Mouse (Mus musculus): ENCODE measurements around the gene Ttl. TPM values are rescaled to one million over a fixed set of nuclear protein-coding genes. Genes with fewer than 3 reads are reported as not detected.

Ttl gene
- polyA plus RNA-seq, 1 experiment from 2014 or later = 17.9 TPM

DNA sequence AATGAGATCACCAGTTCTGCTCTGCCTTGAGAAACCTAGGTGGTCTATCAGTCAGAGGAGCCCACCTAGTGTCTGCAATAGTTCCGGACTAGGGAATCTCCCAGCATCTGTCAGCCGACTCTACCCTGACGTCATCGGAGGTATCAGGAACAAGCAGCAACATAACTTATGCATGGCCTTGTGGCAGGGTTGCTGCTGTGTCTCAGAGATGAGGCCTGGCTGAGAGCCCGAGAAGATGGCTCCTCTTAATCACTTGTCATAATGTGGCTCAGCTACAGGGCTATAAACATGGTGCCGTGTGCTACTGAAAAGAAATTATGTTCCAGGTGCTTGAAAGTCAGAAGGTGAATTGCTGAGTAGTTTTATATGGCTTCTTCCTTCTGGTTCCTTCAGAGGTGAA lies 10.0 kb upstream of the Ttl start:
- no peak for ATAC-seq (replicated peaks; ENCODE audit: low FRiP score)
- Histone ChIP-seq H3K27ac (no peak overlapping the region), H3K4me1 (no peaks in the 10 kb centered on the region), H3K36me3 (no peaks in the 10 kb centered on the region), H3K27me3 (no peaks in the 10 kb centered on the region), H3K4me3 (replicated peaks) (no peak overlapping the region), H3K9ac (no peak overlapping the region), H3K9me3 (replicated peaks) (peaks cover 14% of the 10 kb centered on the region; the same call in 1 of the 2 replicates), H3K4me2 (no peak overlapping the region)
- WGBS = 70% methylated on average over 6 of the region's 6 CpGs

DNA sequence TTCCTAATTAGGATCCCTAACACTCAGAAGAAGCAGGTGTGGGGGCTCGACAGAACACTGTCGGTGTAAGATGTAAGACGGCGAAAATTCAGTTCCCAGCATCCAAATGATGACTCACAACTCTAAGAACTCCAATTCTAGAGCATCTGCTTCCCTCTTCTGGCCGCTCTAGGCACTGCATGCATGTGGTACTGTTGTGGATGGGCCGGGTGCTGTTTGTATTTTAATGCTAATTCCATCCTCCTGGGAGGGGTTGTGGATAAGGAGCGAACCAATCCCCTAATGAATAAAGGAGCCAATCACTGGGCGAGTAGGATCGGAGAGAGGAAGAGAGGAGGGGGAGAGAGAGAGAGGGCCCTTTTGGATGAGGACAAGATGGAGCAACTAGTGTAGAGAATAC lies 9.1 kb upstream of the Ttl start:
- H3K36me3 ChIP-seq = no peaks in the 10 kb centered on the region
- no peak overlapping the region for H3K9ac ChIP-seq
- H3K4me1 ChIP-seq = no peaks in the 10 kb centered on the region
- no peaks in the 10 kb centered on the region for H3K27me3 ChIP-seq
- H3K4me3 ChIP-seq (replicated peaks) = no peak overlapping the region
- no peak overlapping the region for H3K4me2 ChIP-seq
- H3K9me3 ChIP-seq (replicated peaks) = peaks cover 14% of the 10 kb centered on the region; the same call in 1 of the 2 replicates
- no peak for ATAC-seq (replicated peaks; ENCODE audit: low FRiP score)
- WGBS = 52% methylated on average over 9 of the region's 9 CpGs
- H3K27ac ChIP-seq = no peak overlapping the region

DNA sequence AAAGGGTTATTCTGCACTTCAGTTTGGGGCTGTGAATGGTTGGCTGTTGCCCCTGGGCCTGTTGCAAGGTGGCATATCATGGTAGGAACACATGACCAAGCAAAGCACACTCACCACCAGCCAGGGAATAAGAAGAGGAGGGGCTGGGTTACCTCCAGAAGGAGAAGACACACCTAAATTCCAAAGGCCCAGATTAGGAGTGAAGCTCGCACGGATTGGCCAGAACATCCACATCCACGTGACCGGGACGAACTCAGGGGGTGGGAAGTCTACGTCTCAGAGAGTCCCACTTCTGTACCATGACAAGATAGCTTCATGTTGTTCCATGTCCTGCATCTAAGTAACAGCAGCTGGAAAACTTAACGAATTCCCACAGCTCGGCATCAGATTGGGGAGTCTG lies 8.5 kb upstream of the Ttl start:
- no peak overlapping the region for H3K4me3 ChIP-seq (replicated peaks)
- ATAC-seq (replicated peaks; ENCODE audit: low FRiP score) = no peak
- 95% methylated on average over 8 of the region's 8 CpGs for WGBS
- H3K9ac ChIP-seq = no peak overlapping the region
- no peaks in the 10 kb centered on the region for H3K4me1 ChIP-seq
- no peaks in the 10 kb centered on the region for H3K36me3 ChIP-seq
- peaks cover 14% of the 10 kb centered on the region; the same call in 1 of the 2 replicates for H3K9me3 ChIP-seq (replicated peaks)
- H3K4me2 ChIP-seq = no peak overlapping the region
- H3K27me3 ChIP-seq = no peaks in the 10 kb centered on the region
- no peak overlapping the region for H3K27ac ChIP-seq

GRCm38 (mm10) chr2:129057920-129058361 lies 7.8 kb upstream of the Ttl start:
- Histone ChIP-seq H3K27me3 (no peaks in the 10 kb centered on the region), H3K27ac (no peak overlapping the region), H3K4me2 (no peak overlapping the region), H3K4me1 (no peaks in the 10 kb centered on the region), H3K4me3 (replicated peaks) (no peak overlapping the region), H3K9me3 (replicated peaks) (peaks cover 14% of the 10 kb centered on the region; the same call in 1 of the 2 replicates), H3K36me3 (no peaks in the 10 kb centered on the region), H3K9ac (no peak overlapping the region)
- 80% methylated on average over 6 of the region's 6 CpGs for WGBS
- no peak for ATAC-seq (replicated peaks; ENCODE audit: low FRiP score)

DNA sequence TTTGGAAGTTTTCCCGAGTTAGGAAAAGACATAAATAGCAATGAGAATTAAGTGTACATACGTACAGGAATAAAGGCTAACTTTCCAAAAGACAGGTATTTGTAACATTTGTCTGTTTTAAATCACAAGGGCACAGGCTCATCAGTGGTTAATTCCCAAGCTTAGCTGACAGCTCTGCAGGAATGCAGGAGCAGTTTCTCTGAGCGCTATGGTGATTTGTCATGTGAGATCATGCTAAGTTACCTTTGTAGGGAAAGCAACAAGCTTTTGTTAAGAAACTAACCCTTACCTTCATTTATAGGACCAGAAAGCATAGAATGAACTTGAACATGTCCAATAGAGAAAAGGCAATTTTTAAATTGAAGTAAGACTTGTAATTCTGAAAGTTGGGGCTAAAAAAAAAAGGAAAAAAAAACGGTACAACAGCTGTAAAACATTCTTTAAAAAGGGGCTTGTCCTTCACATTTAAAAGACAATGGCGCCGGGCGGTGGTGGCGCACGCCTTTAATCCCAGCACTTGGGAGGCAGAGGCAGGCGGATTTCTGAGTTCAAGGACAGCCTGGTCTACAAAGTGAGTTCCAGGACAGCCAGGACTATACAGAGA lies 4.2 kb upstream of the Ttl start:
- Histone ChIP-seq H3K4me3 (replicated peaks) (no peak overlapping the region), H3K27me3 (no peaks in the 10 kb centered on the region), H3K4me2 (no peak overlapping the region), H3K9ac (no peak overlapping the region), H3K36me3 (no peaks in the 10 kb centered on the region), H3K27ac (no peak overlapping the region), H3K9me3 (replicated peaks) (peaks cover 10% of the 10 kb centered on the region; the same call in 1 of the 2 replicates), H3K4me1 (peaks cover 7% of the 10 kb centered on the region)
- WGBS = 84% methylated on average over 10 of the region's 10 CpGs
- ATAC-seq (replicated peaks; ENCODE audit: low FRiP score) = no peak

DNA sequence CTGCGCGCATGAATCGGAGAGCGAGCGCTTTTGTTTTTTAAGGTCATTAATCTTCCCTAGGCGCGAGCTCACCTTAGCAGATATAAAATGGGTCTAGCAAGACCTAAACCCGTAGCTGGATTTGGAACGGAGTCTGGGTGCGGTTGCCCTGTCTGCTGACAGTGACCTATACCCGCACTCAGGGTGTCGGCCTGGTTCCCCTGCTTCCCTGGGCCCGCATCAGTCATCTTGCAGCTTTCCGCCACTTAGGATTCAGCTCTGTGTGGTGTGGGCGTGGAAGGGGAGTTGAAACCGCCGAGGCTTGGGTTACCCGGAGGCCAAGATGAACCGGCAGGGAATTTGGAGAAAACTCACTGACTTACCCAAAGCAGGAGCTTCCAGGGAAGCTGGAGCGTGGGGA lies 584 bp downstream of the Ttl start:
- H3K9ac ChIP-seq = peak overlapping the region; percentile 73
- WGBS = under 1% methylated on average over 20 of the region's 20 CpGs
- no peaks in the 10 kb centered on the region for H3K27me3 ChIP-seq
- H3K4me2 ChIP-seq = peak overlapping the region; percentile 84
- peak; percentile 86 for ATAC-seq (replicated peaks; ENCODE audit: low FRiP score)
- peak overlapping the region; percentile 79 for H3K27ac ChIP-seq
- H3K36me3 ChIP-seq = peaks cover 14% of the 10 kb centered on the region
- peaks cover 19% of the 10 kb centered on the region for H3K4me1 ChIP-seq
- H3K9me3 ChIP-seq (replicated peaks) = no peaks in the 10 kb centered on the region
- peak overlapping the region; percentile 79 for H3K4me3 ChIP-seq (replicated peaks)

GRCm38 (mm10) chr2:129070296-129070695 lies 4.6 kb downstream of the Ttl start:
- Histone ChIP-seq H3K9me3 (replicated peaks) (no peaks in the 10 kb centered on the region), H3K9ac (no peak overlapping the region), H3K27ac (no peak overlapping the region), H3K4me2 (no peak overlapping the region), H3K27me3 (no peaks in the 10 kb centered on the region), H3K4me3 (replicated peaks) (no peak overlapping the region), H3K36me3 (peaks cover 14% of the 10 kb centered on the region), H3K4me1 (peaks cover 17% of the 10 kb centered on the region)
- 90% methylated on average over 3 of the region's 3 CpGs for WGBS
- ATAC-seq (replicated peaks; ENCODE audit: low FRiP score) = no peak

DNA sequence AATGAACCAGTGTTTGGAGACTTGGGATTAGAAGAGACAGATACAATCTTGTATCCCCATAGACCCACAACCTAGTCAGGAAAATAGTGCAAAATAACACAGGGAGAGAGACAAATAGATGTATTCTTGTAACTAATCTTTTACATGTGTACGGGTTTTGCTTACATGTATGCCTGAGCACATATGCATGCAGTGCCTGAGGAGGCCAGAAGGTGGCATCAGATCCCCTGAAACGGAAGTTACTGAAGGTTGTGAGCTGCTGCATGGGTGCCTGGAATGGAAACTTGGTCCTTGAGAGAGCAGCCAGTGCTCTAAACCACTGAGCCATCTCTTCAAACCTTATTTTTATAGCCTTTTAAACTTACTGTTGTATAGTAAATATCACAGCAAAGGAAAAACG lies 12.6 kb downstream of the Ttl start:
- H3K4me3 ChIP-seq (replicated peaks) = no peak overlapping the region
- ATAC-seq (replicated peaks; ENCODE audit: low FRiP score) = no peak
- H3K27ac ChIP-seq = no peak overlapping the region
- no peak overlapping the region for H3K9ac ChIP-seq
- WGBS = 78% methylated on average over 3 of the region's 3 CpGs
- no peak overlapping the region for H3K4me2 ChIP-seq
- no peaks in the 10 kb centered on the region for H3K4me1 ChIP-seq
- H3K27me3 ChIP-seq = no peaks in the 10 kb centered on the region
- peaks cover 66% of the 10 kb centered on the region for H3K36me3 ChIP-seq
- H3K9me3 ChIP-seq (replicated peaks) = no peaks in the 10 kb centered on the region

DNA sequence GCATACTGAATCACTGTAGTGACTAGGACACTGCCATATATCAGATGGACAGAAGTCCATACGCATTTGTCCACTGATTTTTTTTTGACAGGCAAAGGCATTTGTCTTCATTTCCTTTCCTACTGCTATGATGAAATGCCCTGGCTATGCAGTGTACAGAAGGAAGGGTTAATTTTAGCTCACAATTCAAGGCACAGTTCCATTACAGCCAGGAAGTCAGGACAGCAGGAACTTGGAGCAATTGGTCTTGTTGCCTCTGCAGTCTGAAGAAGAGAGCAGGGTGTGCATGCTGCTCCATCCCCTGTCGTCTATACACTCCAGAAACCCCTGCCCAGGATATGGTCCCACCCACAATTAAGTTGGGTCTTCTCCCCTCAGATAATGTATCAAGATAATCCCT lies 13.5 kb downstream of the Ttl start:
- WGBS = 69% methylated on average over 2 of the region's 2 CpGs
- Histone ChIP-seq H3K9ac (no peak overlapping the region), H3K27me3 (no peaks in the 10 kb centered on the region), H3K9me3 (replicated peaks) (no peaks in the 10 kb centered on the region), H3K27ac (no peak overlapping the region), H3K4me2 (no peak overlapping the region), H3K4me1 (no peaks in the 10 kb centered on the region), H3K36me3 (peaks cover 71% of the 10 kb centered on the region), H3K4me3 (replicated peaks) (no peak overlapping the region)
- ATAC-seq (replicated peaks; ENCODE audit: low FRiP score) = no peak

GRCm38 (mm10) chr2:129081097-129081496 lies 15.4 kb downstream of the Ttl start:
- WGBS = 69% methylated on average over 13 of the region's 13 CpGs
- Histone ChIP-seq H3K9ac (no peak overlapping the region), H3K27ac (no peak overlapping the region), H3K27me3 (no peaks in the 10 kb centered on the region), H3K36me3 (peaks cover 80% of the 10 kb centered on the region), H3K4me3 (replicated peaks) (no peak overlapping the region), H3K4me2 (no peak overlapping the region), H3K9me3 (replicated peaks) (no peaks in the 10 kb centered on the region), H3K4me1 (no peaks in the 10 kb centered on the region)
- ATAC-seq (replicated peaks; ENCODE audit: low FRiP score) = no peak

- no peak for ATAC-seq (replicated peaks; ENCODE audit: low FRiP score)
- no peak overlapping the region for H3K27ac ChIP-seq
- no peak overlapping the region for H3K4me2 ChIP-seq
- H3K27me3 ChIP-seq = no peaks in the 10 kb centered on the region
- H3K4me1 ChIP-seq = no peaks in the 10 kb centered on the region
- WGBS = 95% methylated on average over 5 of the region's 5 CpGs
- no peaks in the 10 kb centered on the region for H3K9me3 ChIP-seq (replicated peaks)
- no peak overlapping the region for H3K9ac ChIP-seq
- H3K36me3 ChIP-seq = peaks cover 73% of the 10 kb centered on the region
- no peak overlapping the region for H3K4me3 ChIP-seq (replicated peaks)
Observed at GRCm38 (mm10) chr2:129083514-129083913, 17.8 kb downstream of the Ttl start.

DNA sequence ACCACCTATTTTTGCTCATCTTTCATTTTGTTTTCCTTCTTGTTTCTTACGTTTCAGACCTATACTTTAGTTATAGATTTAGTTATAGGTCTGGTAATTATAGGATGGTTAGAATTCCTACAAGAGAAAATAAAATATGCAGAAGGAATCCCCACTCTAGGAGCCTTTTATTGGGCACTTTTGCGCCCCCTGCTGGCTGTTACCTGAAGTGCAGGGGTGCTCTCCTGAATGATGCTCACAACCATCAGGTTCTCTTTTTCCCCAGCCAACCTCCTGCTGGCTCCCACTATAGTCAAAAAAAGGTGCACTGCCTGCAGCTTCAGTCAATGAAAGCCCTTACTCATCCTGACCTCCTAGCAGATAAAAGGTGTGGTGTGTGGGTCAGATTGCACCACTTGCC lies 19.2 kb downstream of the Ttl start:
- Histone ChIP-seq H3K4me3 (replicated peaks) (no peak overlapping the region), H3K27me3 (no peaks in the 10 kb centered on the region), H3K9ac (no peak overlapping the region), H3K27ac (no peak overlapping the region), H3K36me3 (peaks cover 75% of the 10 kb centered on the region), H3K9me3 (replicated peaks) (no peaks in the 10 kb centered on the region), H3K4me1 (no peaks in the 10 kb centered on the region), H3K4me2 (no peak overlapping the region)
- WGBS = 63% methylated on average over 2 of the region's 2 CpGs
- no peak for ATAC-seq (replicated peaks; ENCODE audit: low FRiP score)

GRCm38 (mm10) chr2:129087520-129087919 lies 21.8 kb downstream of the Ttl start:
- no peak overlapping the region for H3K9ac ChIP-seq
- WGBS = 84% methylated on average over 1 of the region's 1 CpGs

More at GRCm38 (mm10) chr2:129087520-129087919, 21.8 kb downstream of the Ttl start:
- no peaks in the 10 kb centered on the region for H3K27me3 ChIP-seq
- no peaks in the 10 kb centered on the region for H3K4me1 ChIP-seq
- no peak overlapping the region for H3K4me2 ChIP-seq
- no peak for ATAC-seq (replicated peaks; ENCODE audit: low FRiP score)
- H3K27ac ChIP-seq = no peak overlapping the region
- no peaks in the 10 kb centered on the region for H3K9me3 ChIP-seq (replicated peaks)
- peaks cover 75% of the 10 kb centered on the region for H3K36me3 ChIP-seq
- no peak overlapping the region for H3K4me3 ChIP-seq (replicated peaks)
